Mouse (Mus musculus) forebrain, embryonic 13.5 days (tissue): Measurements from ENCODE around the gene Mypop. TPM values are rescaled to one million over a fixed set of nuclear protein-coding genes. Genes with fewer than 3 reads are reported as not detected.
A peak's percentile ranks its signal among the peaks of the same experiment; 100 is the strongest.

Source experiments
- ATAC-seq: fragments of 200-750 bp; cut with Nextera tagmentation; 2 replicates; pipeline ENCODE4 v1.8.0; 2017
- H3K27ac ChIP-seq: fragments of 300-500 bp; sonication (generic); 2 replicates; pipeline ENCODE4 v1.5.1; 2015; ENCODE audit warnings: inconsistent platforms, mild to moderate bottlenecking, moderate library complexity
- H3K27me3 ChIP-seq: fragments of 300-500 bp; sonication (generic); 2 replicates; pipeline ENCODE4 v1.6.1; 2015; ENCODE audit warnings: mild to moderate bottlenecking, inconsistent platforms
- H3K36me3 ChIP-seq: fragments of 300-500 bp; sonication (generic); 2 replicates; pipeline ENCODE4 v1.6.1; 2015; ENCODE audit warnings: mild to moderate bottlenecking, inconsistent platforms; ENCODE audit not compliant: poor library complexity, severe bottlenecking
- H3K4me1 ChIP-seq: fragments of 300-500 bp; sonication (generic); 2 replicates; pipeline ENCODE4 v1.6.1; 2015; ENCODE audit warnings: inconsistent platforms
- H3K4me2 ChIP-seq: fragments of 300-500 bp; sonication (generic); 2 replicates; pipeline ENCODE4 v1.6.1; 2015; ENCODE audit warnings: inconsistent platforms, mild to moderate bottlenecking, moderate library complexity
- H3K4me3 ChIP-seq: fragments of 300-500 bp; sonication (generic); 2 replicates; pipeline ENCODE4 v1.5.1; 2015; ENCODE audit warnings: mild to moderate bottlenecking, inconsistent platforms
- H3K9ac ChIP-seq: fragments of 300-500 bp; sonication (generic); 2 replicates; pipeline ENCODE4 v1.6.1; 2015; ENCODE audit warnings: mild to moderate bottlenecking, inconsistent platforms
- H3K9me3 ChIP-seq: fragments of 300-500 bp; sonication (generic); replicated peaks from 2 replicates; pipeline ENCODE4 v1.6.1; 2016; ENCODE audit warnings: inconsistent platforms
- WGBS: fragments of 180-500 bp; shearing (Covaris S2); methylation state at CpG from one replicate; pipeline ENCODE4 v1.1.7; 2015; 5-methylcytosine and 5-hydroxymethylcytosine counted together
- polyA plus RNA-seq: library from polyadenylated mRNA; unstranded; fragments of >200 nt; fragmentation: Nextera tagmentation; extraction: Ambion mirVana; gene quantifications from 2 replicates; pipeline ENCODE4 v1.2.1, GENCODE M21; 2015

The Mypop gene
- polyA plus RNA-seq, 1 experiment from 2014 or later, result 2.8 TPM

GRCm38 (mm10) chr7:19005417-19006121 lies 14.5 kb downstream of the Mypop start:
- Histone ChIP-seq H3K4me1 (peaks cover 42% of the 10 kb centered on the region), H3K27ac (no peak overlapping the region), H3K9ac (peak overlapping the region; percentile 88), H3K4me3 (peak overlapping the region; percentile 73), H3K9me3 (no peaks in the 10 kb centered on the region), H3K4me2 (peak overlapping the region; percentile 100), H3K36me3 (peaks cover 35% of the 10 kb centered on the region), H3K27me3 (no peaks in the 10 kb centered on the region)
- WGBS, result 83% methylated on average over 30 of the region's 34 CpGs
- ATAC-seq, result no peak

- H3K4me3 ChIP-seq, result peak overlapping the region; percentile 73
- H3K27me3 ChIP-seq, result no peaks in the 10 kb centered on the region
- peak overlapping the region; percentile 100 for H3K4me2 ChIP-seq
- ATAC-seq, result no peak
- H3K9ac ChIP-seq, result peak overlapping the region; percentile 88; the same call in 1 of the 2 replicates
- no peaks in the 10 kb centered on the region for H3K9me3 ChIP-seq
- peaks cover 42% of the 10 kb centered on the region for H3K4me1 ChIP-seq
- WGBS, result 4% methylated on average over 12 of the region's 12 CpGs
- peaks cover 27% of the 10 kb centered on the region for H3K36me3 ChIP-seq
- no peak overlapping the region for H3K27ac ChIP-seq
Observed at GRCm38 (mm10) chr7:19006476-19006875, 15.4 kb downstream of the Mypop start.

GRCm38 (mm10) chr7:19007026-19007977 lies 16.3 kb downstream of the Mypop start:
- no peak overlapping the region for H3K9ac ChIP-seq
- H3K27me3 ChIP-seq, result no peaks in the 10 kb centered on the region
- H3K4me2 ChIP-seq, result peak overlapping the region; percentile 100; the same call in 1 of the 2 replicates
- no peaks in the 10 kb centered on the region for H3K9me3 ChIP-seq
- H3K4me3 ChIP-seq, result no peak overlapping the region
- WGBS, result 83% methylated on average over 13 of the region's 13 CpGs
- H3K4me1 ChIP-seq, result peaks cover 46% of the 10 kb centered on the region
- peaks cover 27% of the 10 kb centered on the region for H3K36me3 ChIP-seq
- ATAC-seq, result no peak
- no peak overlapping the region for H3K27ac ChIP-seq

- ATAC-seq, result no peak
- WGBS, result 84% methylated on average over 7 of the region's 7 CpGs
- Histone ChIP-seq H3K4me2 (no peak overlapping the region), H3K36me3 (peaks cover 22% of the 10 kb centered on the region), H3K4me3 (no peak overlapping the region), H3K4me1 (peaks cover 32% of the 10 kb centered on the region), H3K27ac (no peak overlapping the region), H3K9ac (no peak overlapping the region), H3K27me3 (no peaks in the 10 kb centered on the region; the same call in none of the 2 replicates), H3K9me3 (no peaks in the 10 kb centered on the region)
Observed at GRCm38 (mm10) chr7:19010581-19010980, 19.5 kb downstream of the Mypop start.

GRCm38 (mm10) chr7:19012025-19012621 lies 21.1 kb downstream of the Mypop start:
- Histone ChIP-seq H3K9me3 (no peaks in the 10 kb centered on the region), H3K4me2 (peak overlapping the region; percentile 55), H3K9ac (peak overlapping the region; percentile 55), H3K36me3 (peaks cover 7% of the 10 kb centered on the region), H3K27ac (no peak overlapping the region), H3K27me3 (no peaks in the 10 kb centered on the region; the same call in none of the 2 replicates), H3K4me3 (peak overlapping the region; percentile 28), H3K4me1 (peaks cover 17% of the 10 kb centered on the region)
- 5% methylated on average over 22 of the region's 31 CpGs for WGBS
- 0 out of 2 replicates have a peak, but pooled peaks have one; percentile 17 for ATAC-seq

- no peak for ATAC-seq
- no peak overlapping the region for H3K27ac ChIP-seq
- no peak overlapping the region for H3K9ac ChIP-seq
- H3K4me1 ChIP-seq, result peaks cover 10% of the 10 kb centered on the region
- H3K27me3 ChIP-seq, result no peaks in the 10 kb centered on the region; the same call in none of the 2 replicates
- no peak overlapping the region for H3K4me3 ChIP-seq
- WGBS, result 81% methylated on average over 2 of the region's 2 CpGs
- H3K36me3 ChIP-seq, result no peaks in the 10 kb centered on the region
- H3K4me2 ChIP-seq, result no peak overlapping the region
- no peaks in the 10 kb centered on the region for H3K9me3 ChIP-seq
Observed at GRCm38 (mm10) chr7:19012882-19013281, 21.8 kb downstream of the Mypop start.

- Histone ChIP-seq H3K9ac (no peak overlapping the region), H3K4me3 (no peak overlapping the region), H3K36me3 (no peaks in the 10 kb centered on the region), H3K27me3 (peaks cover under 1% of the 10 kb centered on the region), H3K4me1 (peaks cover 10% of the 10 kb centered on the region), H3K27ac (no peak overlapping the region), H3K4me2 (no peak overlapping the region), H3K9me3 (no peaks in the 10 kb centered on the region)
- no peak for ATAC-seq
- WGBS, result 61% methylated on average over 15 of the region's 15 CpGs
Observed at GRCm38 (mm10) chr7:19014452-19014851, 23.4 kb downstream of the Mypop start.

- H3K4me3 ChIP-seq, result no peak overlapping the region
Observed at GRCm38 (mm10) chr7:19016042-19016441, 25.0 kb downstream of the Mypop start.

GRCm38 (mm10) chr7:19017909-19018308 lies 26.9 kb downstream of the Mypop start:
- Histone ChIP-seq H3K4me3 (no peak overlapping the region), H3K4me2 (no peak overlapping the region), H3K27me3 (peaks cover 33% of the 10 kb centered on the region), H3K9me3 (no peaks in the 10 kb centered on the region), H3K36me3 (no peaks in the 10 kb centered on the region), H3K4me1 (no peaks in the 10 kb centered on the region), H3K27ac (no peak overlapping the region), H3K9ac (no peak overlapping the region)
- WGBS, result 92% methylated on average over 7 of the region's 7 CpGs
- no peak for ATAC-seq

More at GRCm38 (mm10) chr7:19016042-19016441, 25.0 kb downstream of the Mypop start:
- Histone ChIP-seq H3K4me1 (peaks cover 10% of the 10 kb centered on the region), H3K9ac (no peak overlapping the region), H3K4me2 (no peak overlapping the region), H3K36me3 (no peaks in the 10 kb centered on the region), H3K27ac (no peak overlapping the region), H3K27me3 (peaks cover 15% of the 10 kb centered on the region), H3K9me3 (no peaks in the 10 kb centered on the region)
- no peak for ATAC-seq
- 90% methylated on average over 4 of the region's 4 CpGs for WGBS

- 25% methylated on average over 8 of the region's 8 CpGs for WGBS
- H3K4me1 ChIP-seq, result peaks cover 13% of the 10 kb centered on the region
- no peak overlapping the region for H3K27ac ChIP-seq
- peaks cover 43% of the 10 kb centered on the region for H3K27me3 ChIP-seq
- ATAC-seq, result no peak
- no peaks in the 10 kb centered on the region for H3K9me3 ChIP-seq
- H3K4me3 ChIP-seq, result no peak overlapping the region
- no peak overlapping the region for H3K4me2 ChIP-seq
- no peak overlapping the region for H3K9ac ChIP-seq
- H3K36me3 ChIP-seq, result no peaks in the 10 kb centered on the region
Observed at GRCm38 (mm10) chr7:19021048-19021447, 30.0 kb downstream of the Mypop start.

- no peaks in the 10 kb centered on the region for H3K9me3 ChIP-seq
- ATAC-seq, result no peak
- peaks cover 18% of the 10 kb centered on the region for H3K4me1 ChIP-seq
- peaks cover 43% of the 10 kb centered on the region for H3K27me3 ChIP-seq
- no peaks in the 10 kb centered on the region for H3K36me3 ChIP-seq
- H3K4me2 ChIP-seq, result no peak overlapping the region
- WGBS, result 70% methylated on average over 18 of the region's 18 CpGs
- H3K4me3 ChIP-seq, result no peak overlapping the region; the same call in 1 of the 2 replicates
- H3K27ac ChIP-seq, result no peak overlapping the region
- H3K9ac ChIP-seq, result no peak overlapping the region
Observed at GRCm38 (mm10) chr7:19022189-19022958, 31.3 kb downstream of the Mypop start.
